Comparison of ENCODE assay signal across 9 mouse cellular contexts in the genomic region with DNA sequence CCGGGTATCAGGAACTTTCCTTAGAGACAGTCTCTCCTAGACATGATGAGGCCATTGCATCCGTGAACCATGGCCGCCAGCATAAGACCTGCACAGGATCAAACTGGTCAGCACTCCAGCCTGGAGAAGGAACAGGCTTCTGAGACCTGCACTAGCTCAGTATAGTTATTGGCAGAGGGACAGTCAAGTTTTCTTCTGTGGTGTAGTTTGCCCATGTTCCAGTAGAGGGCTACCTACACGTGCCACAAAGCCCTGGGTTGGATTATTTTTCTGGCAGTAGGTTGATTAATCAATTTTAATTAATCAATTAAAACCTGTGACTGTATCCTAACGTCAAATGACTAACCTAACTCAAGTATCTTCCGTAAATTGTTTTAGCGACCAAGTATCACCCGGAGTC. TPM values are rescaled to one million over a fixed set of nuclear protein-coding genes. Genes with fewer than 3 reads are reported as not detected.
DNase-seq lines count a peak whose midpoint lies in the region; ATAC-seq and TF ChIP-seq lines count a peak whose summit lies in the region.
"Had no signal": no experiment of that assay in that cellular context is flagged by ENCODE, and none has a peak within 500 bp of the region (broad histone marks: within the 10 kb centered on the region; RNA-seq: fewer than 3 reads in every experiment).

No protein-coding gene starts in this region.

- no peak overlapping the region for H3K9ac ChIP-seq in forebrain, postnatal 0 days
- H3K9ac ChIP-seq in liver, embryonic 14.5 days (replicated peaks) = no peak overlapping the region
- no peak overlapping the region for H3K9ac ChIP-seq in liver, embryonic 12.5 days

- peak; percentile 66 for TF ChIP-seq CTCF in forebrain, postnatal 0 days (IDR thresholded peaks at IDR 0.05; ENCODE audit: low read depth)
- peak; percentile 57 for TF ChIP-seq CTCF in liver, embryonic 14.5 days (IDR thresholded peaks at IDR 0.05; ENCODE audit: low read depth)

- H3K27me3 ChIP-seq in forebrain, postnatal 0 days (ENCODE audit: insufficient read depth, low read length) = no peaks in the 10 kb centered on the region
- H3K27me3 ChIP-seq in forebrain, embryonic 10.5 days (ENCODE audit: poor library complexity, severe bottlenecking) = peaks cover 38% of the 10 kb centered on the region
- peaks cover 36% of the 10 kb centered on the region for H3K27me3 ChIP-seq in liver, embryonic 14.5 days (ENCODE audit: control insufficient read depth, insufficient read depth, low read length)
- H3K27me3 ChIP-seq in liver, embryonic 12.5 days (replicated peaks) = peaks cover 51% of the 10 kb centered on the region

- 68% methylated on average over 8 of the region's 8 CpGs for WGBS in forebrain, postnatal 0 days
- WGBS in forebrain, embryonic 10.5 days = 72% methylated on average over 8 of the region's 8 CpGs
- WGBS in liver, embryonic 14.5 days (ENCODE audit: insufficient replicate concordance) = 46% methylated on average over 8 of the region's 8 CpGs
- 58% methylated on average over 8 of the region's 8 CpGs for WGBS in liver, embryonic 12.5 days (ENCODE audit: insufficient replicate concordance)

- 0 out of 2 replicates have a peak, but pooled peaks have one; percentile 21 for ATAC-seq in forebrain, postnatal 0 days
- ATAC-seq in liver, embryonic 14.5 days (ENCODE audit: insufficient read depth) = peak; percentile 11; the same call in 1 of the 2 replicates
- ATAC-seq in liver, embryonic 12.5 days = no peak
- ATAC-seq in activated CD4-positive, CD25-positive, alpha-beta regulatory T cell, adult 4 months = peak; percentile 74

- DNase-seq in forebrain, postnatal 0 days = no peak
- DNase-seq in forebrain, embryonic 10.5 days (ENCODE audit: extremely low spot score, low spot score) = no peak
- DNase-seq in liver, embryonic 14.5 days (ENCODE audit: low read depth in 3 of 3, low spot score in 3 of 3) = no peak
- peak; percentile 66 for DNase-seq in naive thymus-derived CD4-positive, alpha-beta T cell, adult 2 months (ENCODE audit: low read depth)
- DNase-seq in thymus, postnatal 25 days = no peak
- no peak for DNase-seq in urinary bladder, adult 2 months (ENCODE audit: low spot score)

- TF ChIP-seq EP300 in liver, embryonic 14.5 days (IDR thresholded peaks at IDR 0.05; ENCODE audit: low read depth) = no peak

- H3K27ac ChIP-seq in forebrain, postnatal 0 days (ENCODE audit: low read depth, low read length) = no peak overlapping the region
- no peak overlapping the region for H3K27ac ChIP-seq in forebrain, embryonic 10.5 days
- H3K27ac ChIP-seq in liver, embryonic 14.5 days = no peak overlapping the region
- no peak overlapping the region for H3K27ac ChIP-seq in liver, embryonic 12.5 days

- H3K4me3 ChIP-seq in forebrain, postnatal 0 days (ENCODE audit: low read depth, low read length) = no peak overlapping the region
- H3K4me3 ChIP-seq in forebrain, embryonic 10.5 days = no peak overlapping the region
- no peak overlapping the region for H3K4me3 ChIP-seq in liver, embryonic 14.5 days (ENCODE audit: insufficient read depth in 1 of 2, low read depth in 2 of 2, low read length in 2 of 2)
- no peak overlapping the region for H3K4me3 ChIP-seq in liver, embryonic 12.5 days

- H3K4me1 ChIP-seq in forebrain, postnatal 0 days (ENCODE audit: insufficient read depth) = peaks cover 25% of the 10 kb centered on the region
- peaks cover 23% of the 10 kb centered on the region for H3K4me1 ChIP-seq in forebrain, embryonic 10.5 days
- H3K4me1 ChIP-seq in liver, embryonic 14.5 days (replicated peaks; ENCODE audit: control insufficient read depth in 2 of 2, insufficient read depth in 2 of 2, low read length in 1 of 2) = 0 out of 4 replicates have a peak, but pooled peaks cover 0 to 2% of the 10 kb centered on the region in 2 experiments
- H3K4me1 ChIP-seq in liver, embryonic 12.5 days = peaks cover 11% of the 10 kb centered on the region

- no peaks in the 10 kb centered on the region for H3K9me3 ChIP-seq in forebrain, postnatal 0 days (ENCODE audit: low read length)
- no peaks in the 10 kb centered on the region for H3K9me3 ChIP-seq in forebrain, embryonic 10.5 days
- H3K9me3 ChIP-seq in liver, embryonic 14.5 days (ENCODE audit: control insufficient read depth, low read length) = no peaks in the 10 kb centered on the region
- H3K9me3 ChIP-seq in liver, embryonic 12.5 days (replicated peaks) = no peaks in the 10 kb centered on the region

- no peak overlapping the region for H3K4me2 ChIP-seq in forebrain, postnatal 0 days (ENCODE audit: low read depth)
- no peak overlapping the region for H3K4me2 ChIP-seq in liver, embryonic 14.5 days (ENCODE audit: low read depth)
- H3K4me2 ChIP-seq in liver, embryonic 12.5 days = no peak overlapping the region
- H3K4me2 ChIP-seq: midbrain, embryonic 11.5 days had no signal

- H3K36me3 ChIP-seq in forebrain, postnatal 0 days (ENCODE audit: insufficient read depth) = peaks cover 24% of the 10 kb centered on the region
- peaks cover 69% of the 10 kb centered on the region for H3K36me3 ChIP-seq in forebrain, embryonic 10.5 days (replicated peaks)
- H3K36me3 ChIP-seq in liver, embryonic 14.5 days (replicated peaks; ENCODE audit: control insufficient read depth, insufficient read depth, low read depth) = no peaks in the 10 kb centered on the region
- H3K36me3 ChIP-seq in liver, embryonic 12.5 days = no peaks in the 10 kb centered on the region

RNA-seq across cellular contexts. Expression of gene Dzip1, which starts 6.2 kb away (rescaled TPM):
- 187 and 205 TPM in 2 replicates for total RNA-seq in forebrain, postnatal 0 days (2014; rRNA removed)
- 30.8 and 48.2 TPM in 2 replicates for polyA plus RNA-seq in forebrain, postnatal 0 days (2015; fragmentation: Nextera tagmentation; extraction: Ambion mirVana)
- polyA plus RNA-seq in forebrain, embryonic 10.5 days (2016; fragmentation: Nextera tagmentation; extraction: Ambion mirVana) = 13.0 and 13.9 TPM in 2 replicates
- polyA plus RNA-seq in liver, embryonic 14.5 days (2012; rRNA removed) = 1.0 and 1.5 TPM in 2 replicates
- 1.4 and 1.9 TPM in 2 replicates for polyA plus RNA-seq in liver, embryonic 14.5 days (2014; fragmentation: Nextera tagmentation; extraction: Ambion mirVana)
- polyA plus RNA-seq in liver, embryonic 12.5 days (2016; fragmentation: Nextera tagmentation; extraction: Ambion mirVana) = 3.0 and 3.4 TPM in 2 replicates
- polyA plus RNA-seq in activated CD4-positive, CD25-positive, alpha-beta regulatory T cell, adult 4 months (2017; shearing (Covaris generic)) = 1 to 10 TPM; 8.0 to 8.6 TPM
- 21.5 and 26.5 TPM in 2 replicates for polyA plus RNA-seq in urinary bladder, adult 2 months (2012; rRNA removed)

RNA-seq across cellular contexts. Expression of gene Dnajc3, which starts 18.8 kb away (rescaled TPM):
- 24.1 and 27.0 TPM in 2 replicates for total RNA-seq in forebrain, postnatal 0 days (2014; rRNA removed)
- polyA plus RNA-seq in forebrain, postnatal 0 days (2015; fragmentation: Nextera tagmentation; extraction: Ambion mirVana) = 15.5 and 19.4 TPM in 2 replicates
- 28.4 and 32.2 TPM in 2 replicates for polyA plus RNA-seq in forebrain, embryonic 10.5 days (2016; fragmentation: Nextera tagmentation; extraction: Ambion mirVana)
- 8.0 and 12.7 TPM in 2 replicates for polyA plus RNA-seq in liver, embryonic 14.5 days (2012; rRNA removed)
- 28.3 and 29.7 TPM in 2 replicates for polyA plus RNA-seq in liver, embryonic 14.5 days (2014; fragmentation: Nextera tagmentation; extraction: Ambion mirVana)
- polyA plus RNA-seq in liver, embryonic 12.5 days (2016; fragmentation: Nextera tagmentation; extraction: Ambion mirVana) = 36.8 and 37.7 TPM in 2 replicates
- polyA plus RNA-seq in activated CD4-positive, CD25-positive, alpha-beta regulatory T cell, adult 4 months (2017; shearing (Covaris generic)) = 10 to 100 TPM; 39.0 to 41.5 TPM
- 35.5 and 36.1 TPM in 2 replicates for polyA plus RNA-seq in urinary bladder, adult 2 months (2012; rRNA removed)
